Mouse (Mus musculus) hindbrain, embryonic 16.5 days (tissue): ENCODE measurements at regions not wholly inside any gene's neighbourhood (a gene's known extent, or its start where the extent isn't known, plus 50 kb on each side); places are given as distances from the start of the nearest gene placed in this dataset.

Source experiments
- ATAC-seq: fragments of 200-750 bp; cut with Nextera tagmentation; 2 replicates; pipeline ENCODE4 v1.8.0; 2017; ENCODE audit warnings: moderate TSS enrichment, moderate library complexity
- H3K27ac ChIP-seq: fragments of 300-500 bp; sonication (generic); 2 replicates; pipeline ENCODE4 v1.5.1; 2014; ENCODE audit warnings: low read depth, mild to moderate bottlenecking, control low read depth, low read length, moderate library complexity
- H3K27me3 ChIP-seq: fragments of 300-500 bp; sonication (generic); replicated peaks from 2 replicates; pipeline ENCODE4 v1.6.1; 2014; ENCODE audit warnings: low read length; ENCODE audit not compliant: control insufficient read depth, insufficient read depth
- H3K36me3 ChIP-seq: fragments of 300-500 bp; sonication (generic); 2 replicates; pipeline ENCODE4 v1.6.1; 2014; ENCODE audit warnings: mild to moderate bottlenecking, low read length, moderate library complexity, mixed read lengths; ENCODE audit not compliant: control insufficient read depth, insufficient read depth
- H3K4me1 ChIP-seq: fragments of 300-500 bp; sonication (generic); 2 replicates; pipeline ENCODE4 v1.6.1; 2014; ENCODE audit warnings: low read depth, low read length; ENCODE audit not compliant: control insufficient read depth, insufficient read depth
- H3K4me2 ChIP-seq: fragments of 300-500 bp; sonication (generic); 2 replicates; pipeline ENCODE4 v1.6.1; 2014; ENCODE audit warnings: mild to moderate bottlenecking, low read length, control low read depth, moderate library complexity
- H3K4me3 ChIP-seq: fragments of 300-500 bp; sonication (generic); 2 replicates; pipeline ENCODE4 v1.5.1; 2014; ENCODE audit warnings: mild to moderate bottlenecking, low read length, control low read depth, moderate library complexity
- H3K9ac ChIP-seq: fragments of 300-500 bp; sonication (generic); 2 replicates; pipeline ENCODE4 v1.6.1; 2014; ENCODE audit warnings: low read depth, mild to moderate bottlenecking, control low read depth, low read length, moderate library complexity
- H3K9me3 ChIP-seq: fragments of 300-500 bp; sonication (generic); 2 replicates; pipeline ENCODE4 v1.6.1; 2014; ENCODE audit warnings: mild to moderate bottlenecking, low read length, moderate library complexity; ENCODE audit not compliant: control insufficient read depth
- WGBS: fragments of 180-500 bp; shearing (Covaris S2); extraction: QIAGEN DNeasy Blood & Tissue Kit; methylation state at CpG from one replicate; pipeline ENCODE4 v1.1.7; 2014; 5-methylcytosine and 5-hydroxymethylcytosine counted together

DNA sequence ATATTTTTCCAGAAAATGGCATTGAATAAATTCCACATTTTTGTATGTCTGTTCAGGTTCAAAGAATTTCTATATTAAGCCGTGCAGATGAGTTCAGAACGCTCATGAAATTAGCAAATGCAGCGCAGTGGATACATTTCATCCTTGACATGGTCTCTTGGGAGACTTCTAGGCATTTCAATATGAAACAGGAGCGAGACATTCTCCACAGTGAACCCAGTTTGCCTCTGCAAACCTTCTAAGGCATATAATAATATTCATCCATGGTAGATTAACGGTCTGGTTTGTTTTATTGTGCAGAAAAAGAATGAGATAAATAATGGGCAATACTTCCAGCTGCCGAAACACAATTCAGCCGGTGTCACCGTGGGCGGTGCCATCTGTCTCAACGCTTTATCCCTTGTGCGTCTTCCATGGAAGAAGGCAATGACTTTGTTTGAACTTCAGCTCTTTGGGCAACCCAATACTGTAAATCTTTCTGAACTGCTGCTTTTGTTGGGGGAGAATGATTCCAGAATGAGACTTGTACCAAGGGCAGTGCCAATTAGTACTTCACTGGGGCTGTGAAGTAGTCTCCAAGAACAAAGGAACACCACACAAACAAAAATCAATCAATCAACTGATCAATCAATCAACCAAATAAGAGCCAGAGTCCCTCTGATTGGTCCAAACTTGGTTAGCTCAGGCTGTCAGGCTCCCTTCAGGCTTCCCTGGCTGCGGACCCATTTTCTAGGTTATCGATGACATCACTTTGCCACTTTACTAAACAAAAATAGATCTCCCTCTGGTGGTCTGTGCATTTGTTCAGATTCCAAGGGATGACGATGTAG is 326.0 kb downstream of the Ice1 start:
- 0 out of 2 replicates have a peak, but pooled peaks have one; percentile 44 for ATAC-seq
- no peak overlapping the region for H3K4me2 ChIP-seq
- 0 out of 2 replicates have a peak, but pooled peaks cover 3% of the 10 kb centered on the region for H3K4me1 ChIP-seq
- no peak overlapping the region for H3K27ac ChIP-seq
- no peaks in the 10 kb centered on the region for H3K27me3 ChIP-seq
- H3K9me3 ChIP-seq = no peaks in the 10 kb centered on the region
- H3K36me3 ChIP-seq = no peaks in the 10 kb centered on the region
- no peak overlapping the region for H3K9ac ChIP-seq
- H3K4me3 ChIP-seq = no peak overlapping the region
- 32% methylated on average over 14 of the region's 14 CpGs for WGBS

DNA sequence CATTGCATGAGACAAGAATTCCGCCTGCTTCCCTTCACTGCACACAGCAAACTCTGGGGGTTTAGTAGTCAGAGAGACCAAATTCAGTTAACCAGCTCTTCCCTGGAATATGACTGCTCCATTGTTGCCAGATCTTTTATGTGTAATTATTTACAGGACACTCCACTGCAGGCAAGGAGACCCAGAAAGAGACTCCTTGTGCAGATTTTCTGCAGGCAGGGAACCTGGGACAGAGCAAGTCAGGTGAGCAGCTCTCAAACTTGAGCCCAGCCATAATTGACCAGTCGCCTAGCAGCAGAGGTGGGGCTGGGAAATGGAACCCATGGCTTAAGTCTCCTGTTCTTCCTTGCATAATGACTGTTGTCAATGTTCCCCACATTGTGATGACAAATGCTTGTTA is 324.2 kb downstream of the Ice1 start:
- H3K27me3 ChIP-seq = no peaks in the 10 kb centered on the region
- H3K4me1 ChIP-seq = 0 out of 2 replicates have a peak, but pooled peaks cover 3% of the 10 kb centered on the region
- H3K9ac ChIP-seq = no peak overlapping the region
- H3K27ac ChIP-seq = no peak overlapping the region
- H3K36me3 ChIP-seq = no peaks in the 10 kb centered on the region
- no peaks in the 10 kb centered on the region for H3K9me3 ChIP-seq
- WGBS = 51% methylated on average over 2 of the region's 2 CpGs
- no peak for ATAC-seq
- no peak overlapping the region for H3K4me3 ChIP-seq
- no peak overlapping the region for H3K4me2 ChIP-seq

DNA sequence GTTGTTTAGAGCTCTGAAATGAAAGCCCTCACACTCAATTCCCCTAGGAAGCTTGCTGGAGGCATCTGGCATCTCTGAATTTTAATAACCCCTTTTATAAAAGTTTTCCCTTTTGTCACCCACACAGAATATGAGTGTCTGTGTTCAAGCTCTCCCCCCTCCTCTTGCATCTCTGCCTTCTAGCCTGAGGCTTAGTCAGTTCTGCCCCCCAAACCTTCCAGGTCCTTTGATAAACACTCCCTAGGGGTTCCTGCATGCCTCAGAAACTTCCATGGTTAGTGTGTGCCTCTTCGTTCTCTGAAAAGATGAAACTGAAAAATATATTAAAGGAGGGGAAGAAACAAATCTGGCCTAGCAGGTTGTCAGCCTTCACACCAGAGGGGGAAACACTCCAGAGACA is 313.9 kb downstream of the Ice1 start:
- Histone ChIP-seq H3K27me3 (no peaks in the 10 kb centered on the region), H3K36me3 (no peaks in the 10 kb centered on the region), H3K27ac (no peak overlapping the region), H3K9ac (no peak overlapping the region), H3K4me1 (no peaks in the 10 kb centered on the region), H3K4me2 (no peak overlapping the region), H3K9me3 (no peaks in the 10 kb centered on the region), H3K4me3 (no peak overlapping the region)
- ATAC-seq = no peak
- WGBS = 43% methylated on average over 1 of the region's 1 CpGs

DNA sequence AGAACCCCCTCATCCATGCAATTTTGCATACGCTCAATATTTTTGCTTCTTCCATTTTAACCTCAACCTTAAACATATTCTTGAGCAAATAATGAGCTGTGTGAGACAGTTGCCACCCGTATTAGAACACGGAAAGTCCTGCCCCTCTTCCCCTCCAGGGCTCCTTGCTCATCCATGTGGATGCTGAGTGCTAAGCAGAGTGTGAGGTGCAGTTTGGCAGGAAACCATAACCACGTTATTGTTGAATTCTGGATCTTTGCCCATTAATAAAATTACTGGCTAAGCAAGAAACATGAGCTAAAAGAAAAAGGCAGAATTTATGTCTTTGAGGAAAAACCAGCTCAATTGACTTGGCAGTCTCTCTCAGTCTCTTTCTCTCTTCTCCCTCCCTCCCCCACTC is 301.4 kb downstream of the Ice1 start:
- Histone ChIP-seq H3K9ac (no peak overlapping the region), H3K36me3 (no peaks in the 10 kb centered on the region), H3K27me3 (no peaks in the 10 kb centered on the region), H3K4me2 (no peak overlapping the region), H3K4me3 (no peak overlapping the region), H3K4me1 (0 out of 2 replicates have a peak, but pooled peaks cover 3% of the 10 kb centered on the region), H3K27ac (no peak overlapping the region), H3K9me3 (no peaks in the 10 kb centered on the region)
- ATAC-seq = no peak
- WGBS = 46% methylated on average over 4 of the region's 4 CpGs

DNA sequence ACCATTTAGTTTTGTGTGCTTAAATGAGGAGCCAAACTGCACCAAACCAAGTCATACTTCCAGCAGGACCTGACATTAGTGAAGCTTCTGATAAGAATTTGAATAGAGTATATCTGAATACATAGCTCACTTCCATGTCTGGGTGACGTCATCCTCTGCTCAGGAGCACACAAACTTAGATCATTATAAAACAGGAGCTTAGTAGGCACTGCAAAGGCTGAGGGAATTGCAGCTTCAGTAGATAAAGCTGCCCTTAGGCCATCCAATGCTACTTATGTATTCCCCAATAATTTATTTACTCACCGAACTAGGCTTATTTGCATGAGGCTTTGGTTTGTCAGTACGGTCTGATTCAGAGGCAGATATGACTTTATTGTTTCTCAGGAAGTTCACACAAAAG is 297.0 kb downstream of the Ice1 start:
- Histone ChIP-seq H3K4me2 (no peak overlapping the region), H3K27me3 (no peaks in the 10 kb centered on the region), H3K27ac (no peak overlapping the region), H3K36me3 (no peaks in the 10 kb centered on the region), H3K9me3 (no peaks in the 10 kb centered on the region), H3K4me3 (no peak overlapping the region), H3K9ac (no peak overlapping the region), H3K4me1 (no peaks in the 10 kb centered on the region)
- 35% methylated on average over 3 of the region's 3 CpGs for WGBS
- no peak for ATAC-seq

DNA sequence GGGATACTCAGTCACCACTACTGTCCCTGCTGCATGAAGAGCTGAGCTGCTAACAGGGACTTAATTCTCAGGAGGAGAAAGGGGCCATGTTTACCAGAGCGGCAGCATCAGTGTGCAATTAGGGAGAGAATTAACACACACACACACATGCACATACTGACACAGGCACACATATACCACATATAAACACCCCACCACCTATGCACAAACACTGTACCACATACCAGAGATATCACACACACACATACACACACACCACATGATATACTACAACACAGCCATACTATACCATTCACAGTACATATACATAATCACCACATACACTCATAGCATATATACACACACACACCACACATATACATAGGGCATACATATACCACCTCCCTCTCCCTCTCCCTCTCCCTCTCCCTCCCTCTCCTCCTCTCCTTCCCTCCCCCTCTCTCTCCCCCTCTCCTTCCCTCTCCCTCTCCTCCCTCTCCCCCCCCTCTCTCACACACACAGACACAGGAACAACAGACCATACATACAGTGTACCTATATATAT is 294.2 kb downstream of the Ice1 start:
- no peaks in the 10 kb centered on the region for H3K36me3 ChIP-seq
- H3K4me3 ChIP-seq = no peak overlapping the region
- H3K4me2 ChIP-seq = no peak overlapping the region
- H3K9me3 ChIP-seq = no peaks in the 10 kb centered on the region
- 0 out of 2 replicates have a peak, but pooled peaks have one; percentile 23 for ATAC-seq
- H3K27me3 ChIP-seq = no peaks in the 10 kb centered on the region
- H3K4me1 ChIP-seq = no peaks in the 10 kb centered on the region
- H3K9ac ChIP-seq = no peak overlapping the region
- no peak overlapping the region for H3K27ac ChIP-seq
- WGBS = 53% methylated on average over 1 of the region's 1 CpGs

DNA sequence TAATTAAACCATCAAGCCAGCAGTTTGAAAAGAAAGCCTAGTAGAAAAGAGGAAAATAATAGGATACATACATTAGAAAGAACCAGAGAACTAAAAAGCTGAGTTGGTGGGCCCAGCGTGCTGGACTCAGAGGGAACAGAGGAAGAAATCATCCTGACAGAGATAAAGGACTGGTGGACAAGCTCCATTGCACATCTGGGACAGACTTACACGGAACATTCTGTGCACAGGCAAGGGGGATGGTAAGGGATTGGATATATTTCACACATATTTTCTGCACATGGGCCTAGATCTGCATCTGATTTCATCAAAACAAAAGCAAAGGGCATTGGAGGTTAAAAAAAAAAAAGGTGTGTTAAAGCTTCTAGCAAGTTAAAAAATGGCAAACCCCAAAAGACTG is 293.5 kb downstream of the Ice1 start:
- H3K4me2 ChIP-seq = no peak overlapping the region
- H3K36me3 ChIP-seq = no peaks in the 10 kb centered on the region
- peak; percentile 25; the same call in 1 of the 2 replicates for ATAC-seq
- no peaks in the 10 kb centered on the region for H3K27me3 ChIP-seq
- 24% methylated on average over 2 of the region's 2 CpGs for WGBS
- H3K27ac ChIP-seq = no peak overlapping the region
- H3K4me1 ChIP-seq = no peaks in the 10 kb centered on the region
- no peak overlapping the region for H3K4me3 ChIP-seq
- H3K9ac ChIP-seq = no peak overlapping the region
- no peaks in the 10 kb centered on the region for H3K9me3 ChIP-seq

DNA sequence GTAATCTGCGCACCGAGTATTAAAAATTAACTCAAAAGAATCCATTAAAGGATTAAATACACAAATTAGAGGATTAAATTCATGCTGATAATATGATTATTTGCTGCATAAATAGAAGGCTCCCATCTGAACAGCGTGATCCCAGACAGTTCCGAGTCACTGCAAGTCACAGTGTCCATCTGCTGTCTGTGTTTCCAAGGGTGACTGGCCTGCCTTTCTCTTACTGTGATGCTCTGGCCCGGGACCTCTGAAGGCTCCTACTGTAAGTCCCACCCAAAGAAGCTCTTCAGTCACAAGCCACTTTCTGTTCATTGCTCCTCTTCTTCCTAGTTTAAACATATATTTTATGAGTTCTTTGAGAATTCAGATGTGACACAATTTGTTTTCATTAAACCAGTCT is 293.1 kb downstream of the Ice1 start:
- Histone ChIP-seq H3K27me3 (no peaks in the 10 kb centered on the region), H3K4me2 (no peak overlapping the region), H3K4me1 (no peaks in the 10 kb centered on the region), H3K4me3 (no peak overlapping the region), H3K36me3 (no peaks in the 10 kb centered on the region), H3K9ac (no peak overlapping the region), H3K9me3 (no peaks in the 10 kb centered on the region), H3K27ac (no peak overlapping the region)
- 45% methylated on average over 5 of the region's 5 CpGs for WGBS
- peak; percentile 63; the same call in 1 of the 2 replicates for ATAC-seq

DNA sequence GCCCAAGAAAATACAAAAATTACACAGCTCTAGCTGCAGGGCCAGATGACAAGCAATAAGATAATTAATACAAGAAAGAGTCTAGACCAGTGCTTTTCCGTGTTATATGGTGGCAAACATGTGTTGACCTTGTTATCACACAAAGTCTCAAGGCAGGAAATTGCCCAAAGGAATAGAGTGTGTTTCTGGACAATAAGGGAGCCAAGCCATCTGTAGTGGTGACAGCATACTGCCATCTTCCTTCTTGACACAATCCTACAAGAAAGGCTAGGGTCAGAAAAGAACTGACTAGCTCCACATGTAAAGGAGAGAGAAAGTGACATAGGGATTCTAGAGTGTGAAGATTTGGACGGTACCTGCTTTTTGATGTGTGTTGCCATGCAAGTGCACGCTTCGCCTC is 289.0 kb downstream of the Ice1 start:
- no peaks in the 10 kb centered on the region for H3K27me3 ChIP-seq
- no peak overlapping the region for H3K4me2 ChIP-seq
- H3K4me1 ChIP-seq = no peaks in the 10 kb centered on the region
- H3K9ac ChIP-seq = no peak overlapping the region
- no peak for ATAC-seq
- WGBS = 86% methylated on average over 4 of the region's 4 CpGs
- H3K27ac ChIP-seq = no peak overlapping the region
- H3K9me3 ChIP-seq = no peaks in the 10 kb centered on the region
- no peak overlapping the region for H3K4me3 ChIP-seq
- H3K36me3 ChIP-seq = no peaks in the 10 kb centered on the region
